Mouse (Mus musculus): ENCODE measurements around the gene Nucks1. TPM values are rescaled to one million over a fixed set of nuclear protein-coding genes. Genes with fewer than 3 reads are reported as not detected.
"Not testable (repeated sequence)": the region's sequence is repeated elsewhere in the genome, so short reads cannot be mapped to it uniquely, and the experiment has no call there.

The Nucks1 gene
- polyA plus RNA-seq, 1 experiment from 2014 or later: 19.1 TPM

DNA sequence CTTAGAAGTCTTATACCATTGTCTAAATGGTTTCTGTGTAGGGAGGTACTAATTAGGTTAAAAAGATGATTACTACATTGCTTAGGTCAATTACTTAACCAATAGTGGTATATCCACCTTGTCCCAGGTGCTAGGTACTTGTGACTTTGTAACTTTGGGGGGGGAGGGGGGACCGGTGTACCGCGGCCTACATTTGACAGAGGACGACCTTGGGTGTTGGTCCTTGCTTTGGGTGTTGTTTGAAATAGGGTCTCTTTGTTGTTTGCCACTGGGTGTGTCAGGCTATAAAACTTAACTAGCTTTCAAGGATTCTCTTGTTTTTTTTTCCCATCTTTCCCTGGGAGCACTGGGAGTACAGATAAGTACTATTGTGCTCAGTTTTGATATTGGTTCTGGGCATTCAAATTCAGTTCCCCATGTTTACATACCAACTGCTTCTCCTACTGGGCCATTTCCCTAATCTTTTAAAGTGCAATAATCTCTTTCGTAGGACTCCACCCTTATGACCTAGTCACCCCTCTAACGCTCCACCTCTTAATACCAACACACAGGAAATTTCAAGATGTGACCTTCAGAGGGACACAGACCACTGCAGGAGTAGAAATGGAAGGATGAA, 20.2 kb upstream of the Nucks1 start:
- DNase-seq (ENCODE audit: low spot score) (no peak), ATAC-seq (no peak)
- TF ChIP-seq EP300 (IDR thresholded peaks at IDR 0.05) (no peak), CTCF (IDR thresholded peaks at IDR 0.05) (no peak)
- Histone ChIP-seq H3K27me3 (replicated peaks; ENCODE audit: insufficient read depth, low read length) (no peaks in the 10 kb centered on the region), H3K9ac (replicated peaks; ENCODE audit: low read depth) (no peak overlapping the region), H3K36me3 (ENCODE audit: insufficient read depth, low read length) (no peaks in the 10 kb centered on the region), H3K4me1 (ENCODE audit: insufficient read depth, low read depth, low read length) (no peaks in the 10 kb centered on the region), H3K9me3 (ENCODE audit: low read length) (no peaks in the 10 kb centered on the region), H3K4me3 (ENCODE audit: low read depth, low read length) (no peak overlapping the region), H3K4me2 (replicated peaks; ENCODE audit: low read depth, low read length) (no peak overlapping the region), H3K27ac (ENCODE audit: low read length) (no peak overlapping the region)
- 70% methylated on average over 6 of the region's 6 CpGs for WGBS

- ATAC-seq (no peak), DNase-seq (ENCODE audit: low spot score) (no peak)
- H3K9ac ChIP-seq (replicated peaks; ENCODE audit: low read depth): no peak overlapping the region
- H3K9me3 ChIP-seq (ENCODE audit: low read length): no peaks in the 10 kb centered on the region
- H3K27me3 ChIP-seq (replicated peaks; ENCODE audit: insufficient read depth, low read length): no peaks in the 10 kb centered on the region
- 75% methylated on average over 4 of the region's 4 CpGs for WGBS
- no peak overlapping the region for H3K4me2 ChIP-seq (replicated peaks; ENCODE audit: low read depth, low read length)
- H3K4me1 ChIP-seq (ENCODE audit: insufficient read depth, low read depth, low read length): no peaks in the 10 kb centered on the region
- TF ChIP-seq CTCF (IDR thresholded peaks at IDR 0.05) (no peak), EP300 (IDR thresholded peaks at IDR 0.05) (no peak)
- H3K27ac ChIP-seq (ENCODE audit: low read length): no peak overlapping the region
- H3K4me3 ChIP-seq (ENCODE audit: low read depth, low read length): no peak overlapping the region
- no peaks in the 10 kb centered on the region for H3K36me3 ChIP-seq (ENCODE audit: insufficient read depth, low read length)
Observed at GRCm38 (mm10) chr1:131891436-131891835, 18.9 kb upstream of the Nucks1 start.

DNA sequence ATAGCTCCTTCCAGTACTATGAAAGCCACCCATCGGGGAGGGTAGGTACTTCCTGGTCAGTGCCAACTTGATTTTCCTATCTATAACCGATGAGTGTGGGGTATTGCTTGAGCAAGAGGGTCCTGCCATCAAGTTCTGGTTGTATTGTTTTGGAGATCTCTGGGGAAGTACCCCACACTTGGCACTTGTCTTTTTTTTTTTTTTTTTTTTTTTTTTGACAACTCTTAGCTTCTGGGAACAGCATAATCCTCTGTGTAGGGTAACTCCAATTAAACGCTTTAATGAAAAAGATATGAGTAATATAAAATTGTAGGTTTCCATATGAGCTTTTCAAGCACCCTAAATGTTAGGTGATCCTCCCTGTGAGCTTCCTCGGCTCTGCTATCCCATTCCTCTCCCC, 7.7 kb upstream of the Nucks1 start:
- ATAC-seq (no peak), DNase-seq (ENCODE audit: low spot score) (no peak)
- no peaks in the 10 kb centered on the region for H3K4me1 ChIP-seq (ENCODE audit: insufficient read depth, low read depth, low read length)
- H3K27me3 ChIP-seq (replicated peaks; ENCODE audit: insufficient read depth, low read length): no peaks in the 10 kb centered on the region
- H3K9ac ChIP-seq (replicated peaks; ENCODE audit: low read depth): no peak overlapping the region
- no peaks in the 10 kb centered on the region for H3K36me3 ChIP-seq (ENCODE audit: insufficient read depth, low read length)
- 91% methylated on average over 4 of the region's 4 CpGs for WGBS
- H3K4me2 ChIP-seq (replicated peaks; ENCODE audit: low read depth, low read length): no peak overlapping the region
- no peaks in the 10 kb centered on the region for H3K9me3 ChIP-seq (ENCODE audit: low read length)
- no peak overlapping the region for H3K27ac ChIP-seq (ENCODE audit: low read length)
- TF ChIP-seq EP300 (IDR thresholded peaks at IDR 0.05): no peak
- no peak for TF ChIP-seq CTCF (IDR thresholded peaks at IDR 0.05)
- no peak overlapping the region for H3K4me3 ChIP-seq (ENCODE audit: low read depth, low read length)

DNA sequence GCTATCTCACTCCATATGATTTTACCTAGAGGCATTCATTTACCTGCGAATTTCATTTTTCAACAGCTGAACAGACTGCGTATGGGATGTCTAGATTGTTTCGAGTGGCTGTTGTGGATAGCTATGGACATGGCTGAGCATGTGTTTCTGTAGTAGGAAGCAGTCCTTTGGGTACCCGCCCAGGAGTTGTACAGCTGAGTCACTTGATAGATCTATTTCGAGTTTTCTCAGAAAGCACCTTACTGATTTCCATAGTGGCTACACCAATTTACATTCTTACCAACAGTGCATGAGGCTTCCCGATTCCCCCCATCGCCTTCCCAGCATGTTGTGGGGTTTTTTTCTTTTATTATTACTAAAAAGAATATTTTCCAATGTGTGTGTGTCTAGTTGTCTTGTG, 7.1 kb upstream of the Nucks1 start:
- WGBS: 86% methylated on average over 7 of the region's 7 CpGs
- Histone ChIP-seq H3K27me3 (replicated peaks; ENCODE audit: insufficient read depth, low read length) (no peaks in the 10 kb centered on the region), H3K9me3 (ENCODE audit: low read length) (no peaks in the 10 kb centered on the region), H3K4me3 (ENCODE audit: low read depth, low read length) (no peak overlapping the region), H3K4me1 (ENCODE audit: insufficient read depth, low read depth, low read length) (no peaks in the 10 kb centered on the region), H3K36me3 (ENCODE audit: insufficient read depth, low read length) (no peaks in the 10 kb centered on the region), H3K27ac (ENCODE audit: low read length) (no peak overlapping the region), H3K9ac (replicated peaks; ENCODE audit: low read depth) (no peak overlapping the region), H3K4me2 (replicated peaks; ENCODE audit: low read depth, low read length) (no peak overlapping the region)
- ATAC-seq (no peak), DNase-seq (ENCODE audit: low spot score) (no peak)
- TF ChIP-seq CTCF (IDR thresholded peaks at IDR 0.05) (no peak), EP300 (IDR thresholded peaks at IDR 0.05) (no peak)

DNA sequence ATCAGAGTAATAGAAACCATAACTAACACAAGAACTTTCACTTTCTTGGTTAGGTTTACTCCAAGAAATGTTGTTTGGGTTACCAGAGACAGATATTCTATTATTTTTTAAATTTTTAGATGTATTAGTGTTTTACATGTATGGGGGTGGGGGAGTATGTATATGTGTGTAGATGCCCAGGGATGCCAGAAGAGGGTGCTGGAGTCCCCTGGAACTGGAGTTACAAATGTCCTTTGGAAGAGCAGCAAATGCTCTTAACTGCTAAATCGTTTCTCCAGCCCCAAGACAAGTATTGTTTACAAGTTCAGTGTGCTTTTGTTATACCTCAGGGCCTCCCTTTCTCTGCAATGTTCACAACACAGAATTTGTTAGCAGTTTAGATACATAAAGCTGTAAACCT, 4.8 kb upstream of the Nucks1 start:
- 0% methylated on average over 1 of the region's 1 CpGs for WGBS
- peaks cover 4% of the 10 kb centered on the region; the same call in 1 of the 2 replicates for H3K4me1 ChIP-seq (ENCODE audit: insufficient read depth, low read depth, low read length)
- TF ChIP-seq EP300 (IDR thresholded peaks at IDR 0.05) (no peak), CTCF (IDR thresholded peaks at IDR 0.05) (peak; percentile 66)
- H3K9me3 ChIP-seq (ENCODE audit: low read length): no peaks in the 10 kb centered on the region
- H3K9ac ChIP-seq (replicated peaks; ENCODE audit: low read depth): no peak overlapping the region
- H3K4me2 ChIP-seq (replicated peaks; ENCODE audit: low read depth, low read length): no peak overlapping the region
- H3K27ac ChIP-seq (ENCODE audit: low read length): no peak overlapping the region
- no peak overlapping the region for H3K4me3 ChIP-seq (ENCODE audit: low read depth, low read length)
- ATAC-seq (no peak), DNase-seq (ENCODE audit: low spot score) (peak; percentile 53)
- no peaks in the 10 kb centered on the region for H3K36me3 ChIP-seq (ENCODE audit: insufficient read depth, low read length)
- no peaks in the 10 kb centered on the region for H3K27me3 ChIP-seq (replicated peaks; ENCODE audit: insufficient read depth, low read length)

DNA sequence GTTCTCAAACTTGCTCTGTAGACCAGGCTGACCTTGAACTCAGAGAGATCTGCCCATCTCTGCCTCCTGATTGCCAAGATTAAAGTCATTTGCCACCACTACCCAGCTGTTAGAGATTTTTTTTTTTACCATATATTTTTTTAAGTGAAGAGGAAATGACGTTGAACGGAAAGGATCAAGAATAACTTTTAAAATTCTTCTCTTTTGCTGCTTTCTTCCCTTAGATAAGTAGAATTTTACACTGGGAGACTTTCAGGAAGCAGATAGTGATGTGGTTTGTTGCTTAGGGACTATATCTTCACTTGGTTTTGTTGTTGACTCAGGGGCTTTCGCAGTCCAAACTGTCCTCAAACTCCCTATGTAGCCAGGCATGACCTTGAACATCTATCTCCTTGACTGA, 1.9 kb upstream of the Nucks1 start:
- H3K9me3 ChIP-seq (ENCODE audit: low read length): no peaks in the 10 kb centered on the region
- no peak overlapping the region for H3K4me3 ChIP-seq (ENCODE audit: low read depth, low read length)
- no peaks in the 10 kb centered on the region for H3K36me3 ChIP-seq (ENCODE audit: insufficient read depth, low read length)
- no peak overlapping the region for H3K4me2 ChIP-seq (replicated peaks; ENCODE audit: low read depth, low read length)
- WGBS: 84% methylated on average over 3 of the region's 3 CpGs
- no peak for TF ChIP-seq CTCF (IDR thresholded peaks at IDR 0.05)
- TF ChIP-seq EP300 (IDR thresholded peaks at IDR 0.05): no peak
- peaks cover 7% of the 10 kb centered on the region; the same call in 1 of the 2 replicates for H3K4me1 ChIP-seq (ENCODE audit: insufficient read depth, low read depth, low read length)
- no peak for ATAC-seq
- H3K27me3 ChIP-seq (replicated peaks; ENCODE audit: insufficient read depth, low read length): no peaks in the 10 kb centered on the region
- no peak overlapping the region for H3K9ac ChIP-seq (replicated peaks; ENCODE audit: low read depth)
- H3K27ac ChIP-seq (ENCODE audit: low read length): no peak overlapping the region
- no peak for DNase-seq (ENCODE audit: low spot score)

GRCm38 (mm10) chr1:131909236-131909635, 1.1 kb upstream of the Nucks1 start:
- not testable (repeated sequence) for H3K4me3 ChIP-seq (ENCODE audit: low read depth, low read length); H3K9me3 ChIP-seq (ENCODE audit: low read length)

More at GRCm38 (mm10) chr1:131909236-131909635, 1.1 kb upstream of the Nucks1 start:
- H3K9ac ChIP-seq (replicated peaks; ENCODE audit: low read depth); H3K36me3 ChIP-seq (ENCODE audit: insufficient read depth, low read length); H3K4me1 ChIP-seq (ENCODE audit: insufficient read depth, low read depth, low read length); H3K4me2 ChIP-seq (replicated peaks; ENCODE audit: low read depth, low read length); H3K27ac ChIP-seq (ENCODE audit: low read length); DNase-seq (ENCODE audit: low spot score); H3K27me3 ChIP-seq (replicated peaks; ENCODE audit: insufficient read depth, low read length); ATAC-seq: not testable (repeated sequence)
- 94% methylated on average over 2 of the region's 2 CpGs for WGBS

All from lung, postnatal 0 days (tissue).